Mouse (Mus musculus) CD4-positive, CD25-positive, alpha-beta regulatory T cell (primary cell): ENCODE data around the gene Ttc33. TPM values are rescaled to one million over a fixed set of nuclear protein-coding genes. Genes with fewer than 3 reads are reported as not detected.

Experiments
- polyA plus RNA-seq: library from polyadenylated mRNA; unstranded; fragments of 100-300 nt; shearing (Covaris generic); gene quantifications from one replicate; pipeline ENCODE4 v1.2.1, GENCODE M21; 2017

Ttc33 gene
- polyA plus RNA-seq = 45.4 TPM

DNA sequence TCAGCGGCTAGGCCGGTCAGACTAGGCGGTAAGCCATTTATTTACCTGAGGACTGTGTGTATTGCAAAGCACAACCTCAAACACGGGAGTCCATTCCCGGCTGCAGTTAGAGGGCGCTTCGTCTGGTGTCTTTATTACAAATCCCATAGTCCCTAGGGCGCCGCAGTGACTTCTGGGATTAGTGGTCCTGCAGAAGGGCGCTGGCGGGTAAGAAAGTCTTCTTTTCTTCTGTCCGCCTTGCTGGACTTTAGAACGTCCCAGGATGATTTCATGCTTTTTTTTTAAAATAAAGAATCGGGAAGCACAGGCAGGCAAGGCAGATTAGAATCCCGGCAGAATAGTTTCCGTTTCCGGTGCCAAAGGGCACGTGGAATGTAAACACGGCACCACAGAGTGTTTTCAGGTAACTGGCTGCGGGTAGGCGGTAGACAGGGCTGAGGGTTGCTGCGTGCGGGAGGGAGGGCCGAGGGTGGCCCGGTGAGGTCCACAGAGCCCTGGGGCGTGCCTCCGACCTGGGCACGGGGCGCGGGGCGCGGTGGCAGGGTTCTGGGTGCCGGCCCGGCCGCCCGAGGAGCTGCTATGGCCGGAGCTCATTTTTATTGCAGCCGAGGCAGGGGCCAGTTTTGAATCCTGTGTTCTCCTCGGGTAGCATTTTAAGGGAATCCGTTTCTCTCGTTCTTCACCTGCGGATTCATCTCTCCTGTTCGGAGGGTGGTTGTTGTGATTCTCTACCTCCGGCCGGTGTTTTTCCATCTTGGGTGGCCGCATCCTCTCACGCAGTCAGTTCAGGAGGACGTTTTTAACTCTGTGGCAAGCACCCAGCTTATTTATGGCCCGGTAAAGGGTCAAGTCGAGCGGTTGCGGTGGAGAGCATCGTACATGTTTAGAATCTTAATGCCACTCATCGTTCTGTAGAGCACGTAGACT is at the start of gene Ttc33:
TSS of gene Ttc33 (plus strand) at position 160 of the 927 bp plus-strand sequence.

GRCm38 (mm10) chr15:5143361-5144020 is 41.8 kb upstream of the Ttc33 start, which contains the start of gene Prkaa1:
Gene Prkaa1 (plus strand): TSS chr15:5143861.

GRCm38 (mm10) chr15:5243959-5244905 is 58.9 kb downstream of the Ttc33 start, which contains the start of gene Ptger4:
Gene Ptger4 (minus strand): TSS chr15:5244187.

Other genes starting within 250 kb of the Ttc33 start
- not detected for gene C7, start 121.8 kb upstream of the Ttc33 start, polyA plus RNA-seq
- gene Card6, start 77.0 kb upstream of the Ttc33 start, polyA plus RNA-seq = 47.6 TPM
- 913 TPM for gene Rpl37, start 68.9 kb upstream of the Ttc33 start, polyA plus RNA-seq
- 31.6 TPM for gene Prkaa1, start 41.7 kb upstream of the Ttc33 start, polyA plus RNA-seq
- 103 TPM for gene Ptger4, start 58.7 kb downstream of the Ttc33 start, polyA plus RNA-seq